Mouse (Mus musculus): ENCODE measurements around the gene Dusp2. TPM values are rescaled to one million over a fixed set of nuclear protein-coding genes. Genes with fewer than 3 reads are reported as not detected.
A peak's percentile ranks its signal among the peaks of the same experiment; 100 is the strongest.

Dusp2 gene
- polyA plus RNA-seq, 1 experiment from 2014 or later = 7.3 TPM

DNA sequence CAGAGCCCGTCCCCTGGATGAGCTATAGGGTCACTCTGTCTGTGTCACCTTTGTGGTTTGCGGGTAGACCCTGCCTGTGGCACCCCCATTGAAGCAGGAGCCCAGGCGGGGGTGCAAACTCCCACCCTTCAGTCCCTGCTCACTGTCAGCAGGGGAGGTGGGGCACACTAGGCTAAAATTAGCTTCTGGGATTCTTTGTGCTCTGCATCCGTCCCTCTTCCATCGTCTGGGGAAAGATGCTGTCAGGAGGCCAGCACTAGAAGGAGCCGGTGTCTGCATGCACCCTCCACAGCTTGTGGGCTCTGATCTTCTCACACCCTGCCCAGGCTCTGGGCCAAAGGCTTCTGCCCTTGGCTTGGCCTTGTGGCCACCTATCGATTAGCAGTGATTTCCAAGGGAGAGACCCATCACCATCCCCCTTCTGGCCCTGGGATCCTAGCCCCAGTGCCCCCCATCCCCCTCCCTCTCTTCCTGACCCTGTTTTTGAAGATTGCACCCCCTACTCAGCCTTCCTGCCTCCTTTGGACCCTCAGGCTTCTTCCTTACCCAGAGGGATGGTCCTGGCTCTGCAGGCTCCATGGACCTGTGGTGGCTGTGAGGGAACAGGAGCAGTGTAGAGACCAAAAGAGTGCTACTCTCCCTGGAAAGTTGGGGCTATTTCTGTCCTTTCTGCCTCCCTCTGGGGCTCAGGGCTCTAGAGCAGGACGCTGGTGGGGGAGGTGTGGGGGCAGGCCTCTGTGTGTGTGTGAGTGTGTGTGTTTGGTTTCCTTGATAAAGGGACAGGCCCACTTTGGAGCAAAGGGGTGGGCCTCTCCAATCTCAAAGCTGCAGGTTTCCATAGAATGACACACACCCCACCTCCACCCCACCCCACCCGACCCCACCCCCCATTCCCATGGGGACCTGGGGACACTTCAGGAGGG, 34.9 kb downstream of the Dusp2 start:
- peak; percentile 89 for ATAC-seq
- Histone ChIP-seq H3K4me1 (peaks cover 100% of the 10 kb centered on the region), H3K27ac (peak overlapping the region; percentile 97), H3K36me3 (peaks cover 33% of the 10 kb centered on the region), H3K4me3 (peak overlapping the region; percentile 70), H3K9me3 (replicated peaks) (no peaks in the 10 kb centered on the region), H3K27me3 (replicated peaks) (peaks cover 22% of the 10 kb centered on the region), H3K4me2 (peak overlapping the region; percentile 95), H3K9ac (peak overlapping the region; percentile 91)
- WGBS (ENCODE audit: insufficient replicate concordance) = 19% methylated on average over 9 of the region's 9 CpGs

DNA sequence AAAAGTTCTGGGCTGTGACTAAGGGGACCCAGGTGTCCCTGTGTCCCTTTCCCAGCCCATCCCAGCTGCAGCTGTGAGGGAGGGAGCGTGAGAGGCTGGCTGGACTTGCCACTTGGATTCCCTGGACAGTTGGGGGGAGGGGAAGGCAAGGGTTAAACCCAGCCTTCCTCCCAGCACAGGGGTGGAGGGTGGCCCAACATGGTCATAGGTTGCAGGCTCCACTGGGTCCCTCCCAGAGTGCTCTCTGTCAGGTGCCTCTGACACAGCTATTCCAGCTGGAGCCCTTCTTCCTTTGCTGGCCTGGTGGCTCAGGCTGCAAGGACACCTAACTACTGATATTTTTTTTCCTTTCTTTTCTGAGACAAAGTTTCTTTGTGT, 35.5 kb downstream of the Dusp2 start:
- Histone ChIP-seq H3K4me3 (peak overlapping the region; percentile 70), H3K27ac (peak overlapping the region; percentile 97), H3K27me3 (replicated peaks) (peaks cover 16% of the 10 kb centered on the region), H3K9me3 (replicated peaks) (no peaks in the 10 kb centered on the region), H3K36me3 (peaks cover 26% of the 10 kb centered on the region), H3K4me1 (peaks cover 100% of the 10 kb centered on the region), H3K4me2 (peak overlapping the region; percentile 95), H3K9ac (peak overlapping the region; percentile 91)
- ATAC-seq = peak; percentile 78
- WGBS (ENCODE audit: insufficient replicate concordance) = 29% methylated on average over 1 of the region's 1 CpGs

DNA sequence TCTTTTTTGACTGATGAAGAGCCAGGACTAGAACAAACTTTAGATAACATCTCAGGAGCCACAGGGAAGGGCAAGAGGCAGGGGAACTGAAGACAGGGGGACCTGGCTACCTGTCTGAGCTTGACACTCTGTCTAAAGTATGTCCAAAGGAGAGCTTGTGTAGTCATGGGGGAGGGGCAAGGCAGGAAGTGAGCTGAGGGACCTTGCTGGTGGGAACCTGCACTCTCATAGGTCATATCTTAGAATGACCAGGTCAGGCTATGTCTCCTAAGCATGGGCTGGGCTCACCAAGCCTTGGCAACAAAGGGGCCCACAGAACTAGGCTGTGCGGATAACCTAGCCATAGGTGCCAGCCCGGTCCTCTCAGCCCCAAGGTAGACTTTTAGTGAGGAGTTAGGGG, 36.1 kb downstream of the Dusp2 start:
- Histone ChIP-seq H3K4me3 (peak overlapping the region; percentile 70; the same call in 1 of the 2 replicates), H3K9ac (peak overlapping the region; percentile 91), H3K36me3 (peaks cover 21% of the 10 kb centered on the region), H3K9me3 (replicated peaks) (no peaks in the 10 kb centered on the region), H3K4me1 (peaks cover 100% of the 10 kb centered on the region), H3K27me3 (replicated peaks) (peaks cover 10% of the 10 kb centered on the region; the same call in 1 of the 2 replicates), H3K27ac (peak overlapping the region; percentile 97), H3K4me2 (peak overlapping the region; percentile 95)
- no peak for ATAC-seq
- 52% methylated on average over 2 of the region's 2 CpGs for WGBS (ENCODE audit: insufficient replicate concordance)

GRCm38 (mm10) chr2:127374131-127374530, 38.2 kb downstream of the Dusp2 start:
- H3K4me1 ChIP-seq = peaks cover 100% of the 10 kb centered on the region
- no peaks in the 10 kb centered on the region for H3K27me3 ChIP-seq (replicated peaks)
- ATAC-seq = peak; percentile 44
- 0 out of 2 replicates have a peak, but pooled peaks cover 4% of the 10 kb centered on the region for H3K36me3 ChIP-seq
- 26% methylated on average over 3 of the region's 3 CpGs for WGBS (ENCODE audit: insufficient replicate concordance)
- peak overlapping the region; percentile 53 for H3K4me3 ChIP-seq
- H3K27ac ChIP-seq = peak overlapping the region; percentile 97
- peak overlapping the region; percentile 91 for H3K9ac ChIP-seq
- H3K4me2 ChIP-seq = peak overlapping the region; percentile 78
- H3K9me3 ChIP-seq (replicated peaks) = no peaks in the 10 kb centered on the region

DNA sequence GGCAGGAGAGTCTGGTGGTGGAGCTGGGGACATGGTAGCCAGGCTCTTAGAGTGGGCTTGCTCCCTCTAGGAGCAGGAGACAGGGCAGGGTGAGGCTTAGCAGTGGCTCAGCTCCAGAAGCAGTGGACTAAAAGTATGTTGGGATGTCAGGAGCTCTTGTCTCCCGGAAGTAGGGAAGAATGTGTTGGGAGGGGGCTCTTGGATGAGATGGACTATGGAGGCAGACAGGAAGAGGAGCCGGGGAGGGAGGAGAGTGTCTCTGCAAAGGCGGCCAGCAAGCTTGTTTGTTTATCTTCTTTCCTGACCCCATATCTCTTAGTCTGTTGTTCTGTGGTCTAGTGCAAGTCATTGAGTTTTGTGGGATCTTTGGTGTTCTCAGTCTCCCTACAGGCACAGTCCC, 39.1 kb downstream of the Dusp2 start:
- Histone ChIP-seq H3K4me1 (peaks cover 99% of the 10 kb centered on the region), H3K36me3 (0 out of 2 replicates have a peak, but pooled peaks cover 4% of the 10 kb centered on the region), H3K9me3 (replicated peaks) (no peaks in the 10 kb centered on the region), H3K9ac (peak overlapping the region; percentile 91), H3K27ac (peak overlapping the region; percentile 97), H3K27me3 (replicated peaks) (no peaks in the 10 kb centered on the region), H3K4me3 (peak overlapping the region; percentile 53), H3K4me2 (peak overlapping the region; percentile 78)
- WGBS (ENCODE audit: insufficient replicate concordance) = 0% methylated on average over 3 of the region's 3 CpGs
- ATAC-seq = no peak

- 55% methylated on average over 7 of the region's 7 CpGs for WGBS (ENCODE audit: insufficient replicate concordance)
Measured at GRCm38 (mm10) chr2:127375759-127376341, 39.9 kb downstream of the Dusp2 start.

DNA sequence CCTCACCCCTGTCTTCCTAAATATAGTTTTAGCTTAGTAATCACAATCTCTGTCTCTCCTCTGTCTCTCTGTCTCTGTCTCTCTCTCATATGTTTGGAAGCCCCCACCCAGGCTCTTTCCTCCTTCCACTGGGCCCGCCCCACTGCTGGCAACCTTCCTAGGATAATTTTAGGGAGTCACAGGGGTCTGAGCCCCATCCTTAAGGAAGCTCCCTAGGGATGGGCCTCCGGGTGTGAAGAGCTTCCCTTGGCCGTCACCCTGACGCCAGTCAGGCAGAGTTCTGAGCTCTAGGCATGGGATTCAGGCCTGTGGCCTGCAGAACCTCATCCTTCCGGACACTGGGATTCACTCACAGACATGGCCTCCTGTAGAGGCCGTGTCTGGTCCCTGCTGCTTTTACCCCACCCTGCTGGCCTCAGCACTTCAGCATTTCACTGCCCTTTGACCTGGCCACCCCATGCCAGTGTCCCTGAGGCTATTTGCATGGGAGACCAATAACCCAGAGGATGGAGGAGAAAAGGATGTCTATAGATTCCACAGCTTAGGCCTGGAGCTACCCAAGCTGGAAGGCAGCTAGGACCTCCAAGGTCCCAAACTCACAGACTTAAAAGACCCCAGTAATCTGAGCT, 40.6 kb downstream of the Dusp2 start:
- Histone ChIP-seq H3K9ac (peak overlapping the region; percentile 91), H3K9me3 (replicated peaks) (no peaks in the 10 kb centered on the region), H3K4me2 (peak overlapping the region; percentile 78), H3K36me3 (no peaks in the 10 kb centered on the region), H3K27me3 (replicated peaks) (no peaks in the 10 kb centered on the region), H3K4me1 (peaks cover 85% of the 10 kb centered on the region), H3K4me3 (peak overlapping the region; percentile 53), H3K27ac (peak overlapping the region; percentile 97)
- no peak for ATAC-seq
- 79% methylated on average over 6 of the region's 6 CpGs for WGBS (ENCODE audit: insufficient replicate concordance)

More at GRCm38 (mm10) chr2:127375759-127376341, 39.9 kb downstream of the Dusp2 start:
- Histone ChIP-seq H3K4me2 (peak overlapping the region; percentile 78), H3K4me3 (peak overlapping the region; percentile 53), H3K27me3 (replicated peaks) (no peaks in the 10 kb centered on the region), H3K4me1 (peaks cover 92% of the 10 kb centered on the region), H3K27ac (peak overlapping the region; percentile 97), H3K9me3 (replicated peaks) (no peaks in the 10 kb centered on the region), H3K36me3 (no peaks in the 10 kb centered on the region), H3K9ac (peak overlapping the region; percentile 91)
- ATAC-seq = no peak

DNA sequence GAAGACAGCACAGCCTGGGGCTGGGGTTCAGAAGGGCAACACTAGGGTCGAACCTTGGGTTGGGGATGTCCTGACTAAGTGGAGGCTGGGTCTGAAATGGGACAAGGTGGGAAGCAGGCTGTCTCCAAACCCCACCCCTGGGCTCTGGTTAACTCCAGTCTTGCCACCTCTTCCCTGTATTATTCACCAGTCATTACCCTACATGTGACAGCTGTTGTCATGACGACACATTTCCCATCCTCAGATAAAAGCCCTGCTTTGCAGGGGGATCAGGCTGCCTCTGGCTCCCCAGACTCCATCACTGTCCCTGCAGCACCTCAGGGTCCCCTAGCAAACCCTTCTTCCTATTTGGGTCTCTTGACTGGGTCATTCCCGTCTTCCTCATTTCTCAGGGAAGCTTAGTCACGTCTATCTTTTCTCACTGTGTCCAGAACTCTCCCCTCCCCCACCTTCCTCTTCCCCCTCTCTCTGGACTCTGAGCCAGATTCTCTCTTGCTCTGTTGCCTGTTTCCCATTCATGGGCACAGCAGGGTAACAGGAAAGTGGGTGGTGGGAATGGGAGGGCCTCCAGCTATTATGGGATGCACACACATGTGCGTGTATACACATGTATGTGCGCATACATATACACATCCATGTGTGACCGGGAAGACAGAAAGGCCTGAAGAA, 42.1 kb downstream of the Dusp2 start:
- ATAC-seq = no peak
- Histone ChIP-seq H3K4me2 (peak overlapping the region; percentile 78), H3K27ac (peak overlapping the region; percentile 97), H3K9me3 (replicated peaks) (no peaks in the 10 kb centered on the region), H3K9ac (peak overlapping the region; percentile 29; the same call in 1 of the 2 replicates), H3K27me3 (replicated peaks) (no peaks in the 10 kb centered on the region), H3K4me1 (peaks cover 70% of the 10 kb centered on the region), H3K4me3 (no peak overlapping the region), H3K36me3 (peaks cover 12% of the 10 kb centered on the region; the same call in 1 of the 2 replicates)
- 63% methylated on average over 7 of the region's 7 CpGs for WGBS (ENCODE audit: insufficient replicate concordance)

GRCm38 (mm10) chr2:127378611-127378990, 42.6 kb downstream of the Dusp2 start:
- 75% methylated on average over 7 of the region's 7 CpGs for WGBS (ENCODE audit: insufficient replicate concordance)
- no peak overlapping the region; the same call in 1 of the 2 replicates for H3K27ac ChIP-seq
- no peak for ATAC-seq
- H3K36me3 ChIP-seq = peaks cover 12% of the 10 kb centered on the region; the same call in 1 of the 2 replicates
- H3K4me2 ChIP-seq = 0 out of 2 replicates have a peak overlapping the region, but pooled peaks have one; percentile 78
- H3K4me1 ChIP-seq = peaks cover 64% of the 10 kb centered on the region
- H3K27me3 ChIP-seq (replicated peaks) = peaks cover under 1% of the 10 kb centered on the region; the same call in 1 of the 2 replicates
- no peaks in the 10 kb centered on the region for H3K9me3 ChIP-seq (replicated peaks)
- no peak overlapping the region for H3K4me3 ChIP-seq
- H3K9ac ChIP-seq = peak overlapping the region; percentile 9; the same call in 1 of the 2 replicates

DNA sequence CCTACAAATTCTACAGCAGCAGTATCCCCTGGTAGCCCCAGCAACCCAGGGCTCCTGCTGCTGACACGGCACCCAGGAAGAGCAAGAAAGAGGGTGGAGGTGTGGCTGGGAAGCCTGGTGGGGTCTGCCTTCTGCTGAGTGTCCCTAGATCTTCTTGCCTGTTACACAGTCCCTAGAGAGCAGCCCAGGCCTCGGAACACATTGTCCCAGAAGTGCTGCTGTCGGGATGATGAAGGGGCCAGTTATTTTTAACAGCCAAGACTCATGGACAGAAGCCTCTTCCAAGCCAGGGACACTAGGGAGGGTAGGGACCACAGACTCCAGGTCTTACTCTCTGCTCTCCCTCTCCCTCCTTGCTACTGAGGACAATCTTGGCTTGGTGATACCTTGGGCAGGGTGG, 43.3 kb downstream of the Dusp2 start:
- no peak overlapping the region for H3K4me3 ChIP-seq
- WGBS (ENCODE audit: insufficient replicate concordance) = 84% methylated on average over 3 of the region's 3 CpGs
- no peak overlapping the region for H3K4me2 ChIP-seq
- no peak overlapping the region; the same call in 1 of the 2 replicates for H3K9ac ChIP-seq
- peaks cover 4% of the 10 kb centered on the region; the same call in 1 of the 2 replicates for H3K27me3 ChIP-seq (replicated peaks)
- H3K9me3 ChIP-seq (replicated peaks) = no peaks in the 10 kb centered on the region
- H3K36me3 ChIP-seq = peaks cover 12% of the 10 kb centered on the region; the same call in 1 of the 2 replicates
- H3K4me1 ChIP-seq = peaks cover 58% of the 10 kb centered on the region
- no peak for ATAC-seq
- no peak overlapping the region; the same call in 1 of the 2 replicates for H3K27ac ChIP-seq

DNA sequence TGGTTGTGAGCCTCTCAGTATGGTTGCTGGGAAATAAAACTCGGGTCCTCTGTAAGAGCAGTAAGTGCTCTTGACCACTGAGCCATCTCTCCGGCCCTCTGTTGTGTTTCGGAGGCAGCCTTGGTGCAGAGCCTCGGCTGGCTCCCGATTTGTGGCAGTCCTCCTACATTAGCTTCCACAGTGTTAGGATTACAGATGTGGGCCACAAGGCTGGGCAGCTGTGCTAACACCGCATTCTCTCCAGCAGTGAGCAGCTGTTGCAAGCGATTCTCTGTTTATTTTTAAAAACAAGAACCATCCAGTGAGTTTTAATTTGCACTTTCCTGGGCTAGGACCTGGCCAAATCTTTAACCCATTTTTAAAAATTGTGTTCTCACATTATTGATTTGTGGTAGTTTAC, 47.9 kb downstream of the Dusp2 start:
- ATAC-seq = no peak
- Histone ChIP-seq H3K4me1 (peaks cover 21% of the 10 kb centered on the region), H3K27me3 (replicated peaks) (peaks cover 4% of the 10 kb centered on the region), H3K4me2 (no peak overlapping the region), H3K9ac (no peak overlapping the region), H3K36me3 (peaks cover 12% of the 10 kb centered on the region; the same call in 1 of the 2 replicates), H3K9me3 (replicated peaks) (no peaks in the 10 kb centered on the region), H3K4me3 (no peak overlapping the region), H3K27ac (no peak overlapping the region)
- WGBS (ENCODE audit: insufficient replicate concordance) = 74% methylated on average over 7 of the region's 7 CpGs

All from liver, embryonic 12.5 days (tissue).